Mouse (Mus musculus) liver, adult 2 months (tissue): ENCODE data around the gene Ncf1.

Source experiments
- CTCF ChIP-seq: fragments of 200-500 bp; IDR thresholded peaks from 2 replicates; pipeline ENCODE4 v1.5.1; 2011; ENCODE audit warnings: low read depth, low read length, control low read depth
- POLR2A ChIP-seq: fragments of 200-500 bp; IDR thresholded peaks from 2 replicates; pipeline ENCODE4 v1.6.1; 2011; ENCODE audit warnings: low read length, control low read depth; ENCODE audit not compliant: insufficient read depth; ENCODE audit errors: extremely low read depth

GRCm38 (mm10) chr5:134221278-134221677, 8.1 kb downstream of the Ncf1 start:
- TF ChIP-seq POLR2A: no peak
- no peak for TF ChIP-seq CTCF
